Mouse (Mus musculus): ENCODE data around the gene Cnfn.
A peak's percentile ranks its signal among the peaks of the same experiment; 100 is the strongest.
"Not testable (repeated sequence)": the region's sequence is repeated elsewhere in the genome, so short reads cannot be mapped to it uniquely, and the experiment has no call there.

Cnfn gene

GRCm38 (mm10) chr7:25369058-25369749 is at the start of gene Cnfn:
TSS of gene Cnfn (minus strand) at chr7:25369724.
- no peak for DNase-seq (ENCODE audit: extremely low read depth, low read depth, low spot score)

GRCm38 (mm10) chr7:25417597-25417996 is 48.1 kb upstream of the Cnfn start:
- no peak for DNase-seq (ENCODE audit: extremely low read depth, low read depth, low spot score)

- DNase-seq (ENCODE audit: extremely low read depth, low read depth, low spot score): no peak
Observed at GRCm38 (mm10) chr7:25412833-25413441, 43.4 kb upstream of the Cnfn start, which contains the start of gene Cxcl17. TSS of gene Cxcl17 (minus strand) at chr7:25412886.

GRCm38 (mm10) chr7:25411861-25412260 is 42.3 kb upstream of the Cnfn start:
- no peak for DNase-seq (ENCODE audit: extremely low read depth, low read depth, low spot score)

GRCm38 (mm10) chr7:25410969-25411615 is 41.6 kb upstream of the Cnfn start:
- no peak for DNase-seq (ENCODE audit: extremely low read depth, low read depth, low spot score)

- no peak for DNase-seq (ENCODE audit: extremely low read depth, low read depth, low spot score)
Observed at GRCm38 (mm10) chr7:25409114-25409760, 39.7 kb upstream of the Cnfn start.

GRCm38 (mm10) chr7:25406468-25406867 is 36.9 kb upstream of the Cnfn start:
- DNase-seq (ENCODE audit: extremely low read depth, low read depth, low spot score): no peak

GRCm38 (mm10) chr7:25402671-25403101 is 33.2 kb upstream of the Cnfn start:
- no peak for DNase-seq (ENCODE audit: extremely low read depth, low read depth, low spot score)

GRCm38 (mm10) chr7:25401986-25402385 is 32.5 kb upstream of the Cnfn start:
- DNase-seq (ENCODE audit: extremely low read depth, low read depth, low spot score): no peak

GRCm38 (mm10) chr7:25401551-25401950 is 32.0 kb upstream of the Cnfn start:
- DNase-seq (ENCODE audit: extremely low read depth, low read depth, low spot score): no peak

- not testable (repeated sequence) for DNase-seq (ENCODE audit: extremely low read depth, low read depth, low spot score)
Observed at GRCm38 (mm10) chr7:25399028-25399427, 29.5 kb upstream of the Cnfn start.

- no peak for DNase-seq (ENCODE audit: extremely low read depth, low read depth, low spot score)
Observed at GRCm38 (mm10) chr7:25398610-25399009, 29.1 kb upstream of the Cnfn start, which contains the start of gene Lipe. TSS of gene Lipe (minus strand) at chr7:25398710.

GRCm38 (mm10) chr7:25396621-25397020 is 27.1 kb upstream of the Cnfn start:
- DNase-seq (ENCODE audit: extremely low read depth, low read depth, low spot score): no peak

- peak; percentile 58 for DNase-seq (ENCODE audit: extremely low read depth, low read depth, low spot score)
Observed at GRCm38 (mm10) chr7:25395558-25396521, 26.3 kb upstream of the Cnfn start.

GRCm38 (mm10) chr7:25395186-25395557 is 25.6 kb upstream of the Cnfn start:
- no peak for DNase-seq (ENCODE audit: extremely low read depth, low read depth, low spot score)

- no peak for DNase-seq (ENCODE audit: extremely low read depth, low read depth, low spot score)
Observed at GRCm38 (mm10) chr7:25394754-25395153, 25.2 kb upstream of the Cnfn start.

- peak; percentile 30 for DNase-seq (ENCODE audit: extremely low read depth, low read depth, low spot score)
Observed at GRCm38 (mm10) chr7:25393451-25394210, 24.1 kb upstream of the Cnfn start.

GRCm38 (mm10) chr7:25392851-25393250 is 23.3 kb upstream of the Cnfn start:
- DNase-seq (ENCODE audit: extremely low read depth, low read depth, low spot score): no peak

GRCm38 (mm10) chr7:25391856-25392453 is 22.4 kb upstream of the Cnfn start:
- no peak for DNase-seq (ENCODE audit: extremely low read depth, low read depth, low spot score)

Measured in fat pad, adult 2 months (tissue).